Mouse (Mus musculus) forebrain, embryonic 16.5 days (tissue): ENCODE data around the gene Mpv17l2. TPM values are rescaled to one million over a fixed set of nuclear protein-coding genes. Genes with fewer than 3 reads are reported as not detected.
A peak's percentile ranks its signal among the peaks of the same experiment; 100 is the strongest.

Experiments used
- ATAC-seq: fragments of 200-750 bp; cut with Nextera tagmentation; 2 replicates; pipeline ENCODE4 v1.8.0; 2017; ENCODE audit warnings: mild to moderate bottlenecking, moderate library complexity
- H3K27ac ChIP-seq: fragments of 300-500 bp; sonication (generic); 2 replicates; pipeline ENCODE4 v1.5.1; 2014; ENCODE audit warnings: low read length, control low read depth
- H3K27me3 ChIP-seq: fragments of 300-500 bp; sonication (generic); replicated peaks from 2 replicates; pipeline ENCODE4 v1.6.1; 2014; ENCODE audit warnings: low read length; ENCODE audit not compliant: control insufficient read depth, insufficient read depth
- H3K36me3 ChIP-seq: fragments of 300-500 bp; sonication (generic); 2 replicates; pipeline ENCODE4 v1.6.1; 2014; ENCODE audit not compliant: control insufficient read depth, insufficient read depth
- H3K4me1 ChIP-seq: fragments of 300-500 bp; sonication (generic); replicated peaks from 2 replicates; pipeline ENCODE4 v1.6.1; 2014; ENCODE audit warnings: low read length; ENCODE audit not compliant: control insufficient read depth, insufficient read depth
- H3K4me2 ChIP-seq: fragments of 300-500 bp; sonication (generic); 2 replicates; pipeline ENCODE4 v1.6.1; 2014; ENCODE audit warnings: mild to moderate bottlenecking, low read length, control low read depth
- H3K4me3 ChIP-seq: fragments of 300-500 bp; sonication (generic); replicated peaks from 2 replicates; pipeline ENCODE4 v1.5.1; 2014; ENCODE audit warnings: mild to moderate bottlenecking, low read length, control low read depth
- H3K9ac ChIP-seq: fragments of 300-500 bp; sonication (generic); replicated peaks from 2 replicates; pipeline ENCODE4 v1.6.1; 2014; ENCODE audit warnings: low read depth, low read length, control low read depth
- H3K9me3 ChIP-seq: fragments of 300-500 bp; sonication (generic); 2 replicates; pipeline ENCODE4 v1.6.1; 2016; ENCODE audit warnings: low read length; ENCODE audit not compliant: control insufficient read depth
- WGBS: fragments of 180-500 bp; shearing (Covaris S2); extraction: QIAGEN DNeasy Blood & Tissue Kit; methylation state at CpG from one replicate; pipeline ENCODE4 v1.1.7; 2014; 5-methylcytosine and 5-hydroxymethylcytosine counted together
- polyA plus RNA-seq: library from polyadenylated mRNA; unstranded; fragments of >200 nt; fragmentation: Nextera tagmentation; extraction: Ambion mirVana; gene quantifications from 2 replicates; pipeline ENCODE4 v1.2.1, GENCODE M21; 2015

Gene Mpv17l2
- polyA plus RNA-seq, 1 experiment from 2014 or later = 49.8 TPM

DNA sequence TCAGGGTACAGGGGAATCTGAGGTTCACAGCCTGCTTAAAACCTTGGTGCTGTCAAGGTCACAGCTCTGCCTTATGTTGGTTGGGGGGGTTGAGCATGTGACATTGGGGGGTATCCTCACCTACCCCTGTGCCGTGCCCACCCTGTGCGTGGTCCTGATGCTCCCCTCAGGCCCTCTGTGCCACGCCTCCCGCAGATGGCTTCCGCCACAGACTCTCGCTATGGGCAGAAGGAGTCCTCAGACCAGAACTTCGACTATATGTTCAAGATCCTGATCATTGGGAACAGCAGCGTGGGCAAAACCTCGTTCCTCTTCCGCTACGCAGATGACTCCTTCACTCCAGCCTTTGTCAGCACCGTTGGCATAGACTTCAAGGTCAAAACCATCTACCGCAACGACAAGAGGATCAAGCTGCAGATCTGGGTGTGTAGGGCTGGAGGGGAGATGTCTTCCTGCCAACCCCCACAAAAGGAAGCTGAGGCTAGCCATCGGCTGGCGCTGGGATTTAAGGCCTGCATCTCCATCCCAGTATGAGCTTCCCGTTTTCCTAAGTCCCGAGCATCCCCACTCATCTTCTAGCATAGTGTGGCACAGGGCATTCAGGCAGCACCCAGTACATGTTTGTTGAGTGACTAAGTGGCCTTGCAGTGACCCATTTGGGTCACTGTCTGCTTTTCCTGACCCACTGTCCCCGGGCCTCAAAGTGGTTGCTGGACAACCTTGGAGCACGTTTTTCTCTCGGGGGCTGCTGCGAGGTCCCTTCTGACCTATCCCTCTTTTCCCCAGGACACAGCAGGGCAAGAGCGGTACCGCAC lies 4.9 kb downstream of the Mpv17l2 start:
- ATAC-seq = no peak
- Histone ChIP-seq H3K9me3 (no peaks in the 10 kb centered on the region), H3K9ac (peak overlapping the region; percentile 77), H3K27ac (no peak overlapping the region), H3K4me2 (peak overlapping the region; percentile 76), H3K36me3 (peaks cover 7% of the 10 kb centered on the region; the same call in 1 of the 2 replicates), H3K4me1 (peaks cover 48% of the 10 kb centered on the region), H3K4me3 (peak overlapping the region; percentile 56), H3K27me3 (no peaks in the 10 kb centered on the region)
- WGBS = 85% methylated on average over 24 of the region's 24 CpGs

DNA sequence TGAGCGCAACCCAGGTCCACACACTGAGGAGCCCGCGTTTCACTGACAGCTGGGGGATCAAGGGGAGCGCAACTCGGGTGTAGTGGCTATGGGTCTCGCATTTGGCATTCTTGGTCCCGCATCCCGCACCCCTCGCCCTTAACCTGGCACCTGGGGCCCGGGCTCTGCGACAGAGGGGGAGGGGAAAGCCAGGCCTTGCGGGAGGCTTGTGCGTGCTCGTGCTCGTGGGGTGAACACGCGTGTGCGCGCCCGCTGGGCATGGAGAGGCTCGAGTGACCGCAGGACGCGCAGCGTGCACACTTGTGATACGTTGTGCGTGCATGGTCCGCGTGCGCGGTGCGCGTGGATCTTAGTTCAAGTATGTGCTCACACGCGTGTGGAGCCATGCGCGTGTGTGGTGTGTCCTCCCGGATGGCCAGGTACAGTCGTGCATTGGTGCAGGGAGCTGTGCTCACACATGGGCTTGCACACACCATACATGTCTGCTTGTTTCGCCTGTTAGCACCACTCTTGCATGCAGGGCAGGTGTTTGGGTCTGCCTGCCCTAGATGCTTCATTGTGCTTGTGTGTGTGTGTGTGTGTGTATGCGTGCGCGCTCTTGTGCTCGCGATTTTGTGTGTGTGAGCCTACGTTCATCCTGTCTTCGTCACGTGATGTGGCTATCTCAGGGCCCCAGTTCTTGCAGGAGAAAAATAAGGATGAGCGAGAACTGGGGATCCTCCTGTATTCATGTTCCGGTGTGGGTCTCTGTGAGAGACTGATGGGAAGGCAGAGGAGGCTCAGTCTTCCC lies 5.7 kb downstream of the Mpv17l2 start:
- peak overlapping the region; percentile 77 for H3K9ac ChIP-seq
- peaks cover 7% of the 10 kb centered on the region; the same call in 1 of the 2 replicates for H3K36me3 ChIP-seq
- peak overlapping the region; percentile 71 for H3K27ac ChIP-seq
- peak overlapping the region; percentile 76 for H3K4me2 ChIP-seq
- H3K4me1 ChIP-seq = peaks cover 45% of the 10 kb centered on the region
- H3K4me3 ChIP-seq = peak overlapping the region; percentile 56
- WGBS = 10% methylated on average over 50 of the region's 50 CpGs
- no peaks in the 10 kb centered on the region for H3K9me3 ChIP-seq
- no peaks in the 10 kb centered on the region for H3K27me3 ChIP-seq
- peak; percentile 39 for ATAC-seq

DNA sequence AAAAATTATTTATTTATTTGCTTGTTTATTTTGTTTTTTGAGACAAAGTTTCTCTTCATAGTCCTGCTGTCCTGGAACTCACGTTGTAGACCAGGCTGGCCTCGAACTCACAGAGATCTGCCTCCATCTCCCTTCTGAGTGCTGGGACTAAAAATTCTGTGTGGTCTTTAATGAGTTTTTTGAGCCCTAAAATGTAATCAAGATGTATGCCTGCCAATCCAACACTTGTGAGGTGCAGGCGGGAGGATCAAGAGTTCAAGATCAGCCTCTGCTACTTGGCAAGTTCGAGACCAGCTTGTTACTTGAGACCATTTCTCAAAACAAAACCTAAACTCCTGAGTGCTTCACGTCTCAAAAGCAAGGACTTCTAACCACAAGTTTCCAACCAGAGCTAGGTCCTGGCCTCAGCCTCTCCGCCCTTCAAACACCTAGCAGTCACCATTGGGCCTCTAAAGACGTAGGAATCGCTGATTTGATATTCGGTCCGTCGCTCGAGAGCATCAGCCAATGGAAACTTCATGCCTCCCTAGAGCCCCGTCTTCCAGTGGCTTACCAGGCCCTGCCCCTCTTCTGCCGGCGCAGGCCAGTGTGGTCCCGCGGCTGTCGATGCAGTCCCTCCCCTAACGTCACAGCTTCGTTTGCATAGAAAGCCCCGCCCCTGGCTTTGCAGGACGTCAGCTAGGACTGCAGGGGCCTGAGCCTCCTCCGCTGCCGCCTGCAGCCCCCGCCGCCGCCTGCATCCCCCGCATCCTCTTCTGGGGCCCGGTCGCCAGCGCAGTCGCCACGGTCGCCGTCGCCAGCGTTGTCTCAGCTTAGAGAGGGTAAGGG lies 6.5 kb downstream of the Mpv17l2 start, which contains the start of gene Rab3a:
Rab3a (plus strand) TSS at position 637 of the 828 bp plus-strand sequence.
- Histone ChIP-seq H3K27ac (peak within 1 kb of the TSS; percentile 71), H3K27me3 (no peaks in the 10 kb centered on the region), H3K4me2 (peak within 1 kb of the TSS; percentile 76), H3K9ac (peak within 1 kb of the TSS; percentile 77), H3K9me3 (no peaks in the 10 kb centered on the region), H3K36me3 (peaks cover 7% of the 10 kb centered on the region; the same call in 1 of the 2 replicates), H3K4me3 (peak within 1 kb of the TSS; percentile 56), H3K4me1 (peaks cover 37% of the 10 kb centered on the region)
- 8% methylated on average over 37 of the region's 37 CpGs for WGBS
- ATAC-seq = peak; percentile 98

- Histone ChIP-seq H3K4me1 (peaks cover 26% of the 10 kb centered on the region), H3K27me3 (peaks cover under 1% of the 10 kb centered on the region; the same call in 1 of the 2 replicates), H3K4me2 (no peak overlapping the region), H3K27ac (0 out of 2 replicates have a peak overlapping the region, but pooled peaks have one; percentile 5), H3K9me3 (no peaks in the 10 kb centered on the region), H3K36me3 (peaks cover 4% of the 10 kb centered on the region; the same call in 1 of the 2 replicates), H3K9ac (no peak overlapping the region), H3K4me3 (no peak overlapping the region)
- no peak for ATAC-seq
- 41% methylated on average over 21 of the region's 21 CpGs for WGBS
These were observed 7.6 kb downstream of the Mpv17l2 start for GRCm38 (mm10) chr8:70753151-70753550.

- Histone ChIP-seq H3K27ac (no peak overlapping the region), H3K27me3 (peaks cover 4% of the 10 kb centered on the region; the same call in 1 of the 2 replicates), H3K4me3 (no peak overlapping the region), H3K36me3 (peaks cover 4% of the 10 kb centered on the region; the same call in 1 of the 2 replicates), H3K9me3 (no peaks in the 10 kb centered on the region), H3K4me2 (no peak overlapping the region), H3K9ac (no peak overlapping the region), H3K4me1 (peaks cover 16% of the 10 kb centered on the region)
- no peak for ATAC-seq
- 40% methylated on average over 11 of the region's 11 CpGs for WGBS
These were observed 8.6 kb downstream of the Mpv17l2 start for GRCm38 (mm10) chr8:70752000-70752764.

DNA sequence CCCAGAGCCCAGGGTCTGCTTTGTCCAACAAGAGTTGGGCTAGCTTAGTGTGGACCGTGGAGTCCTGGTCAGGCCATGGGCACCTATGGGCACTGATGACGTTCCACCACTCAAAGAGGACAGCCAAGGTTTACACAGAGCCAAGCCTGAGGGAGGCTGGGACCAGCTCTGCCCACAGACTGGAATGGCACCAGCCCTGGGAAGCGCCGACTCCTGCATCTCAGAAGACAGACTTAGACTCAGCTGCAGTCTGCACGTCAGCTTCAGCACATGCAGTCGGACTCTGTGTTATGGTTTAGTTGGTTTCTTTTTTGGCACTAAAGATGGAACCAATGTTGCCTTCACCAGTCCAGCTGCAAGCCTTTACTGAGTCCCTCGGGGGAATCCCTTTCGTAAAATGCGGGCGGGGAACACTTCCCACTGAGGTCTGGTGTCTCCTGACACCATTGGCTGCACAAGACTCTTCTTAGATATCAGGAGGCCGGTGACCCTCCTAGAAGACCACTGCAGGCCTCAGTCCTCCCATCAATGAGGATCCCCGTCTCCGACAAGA lies 10.5 kb downstream of the Mpv17l2 start:
- Histone ChIP-seq H3K4me1 (peaks cover 4% of the 10 kb centered on the region), H3K27me3 (peaks cover 9% of the 10 kb centered on the region), H3K9me3 (no peaks in the 10 kb centered on the region), H3K27ac (no peak overlapping the region), H3K4me3 (no peak overlapping the region), H3K4me2 (no peak overlapping the region), H3K9ac (no peak overlapping the region), H3K36me3 (no peaks in the 10 kb centered on the region)
- WGBS = 85% methylated on average over 13 of the region's 13 CpGs
- ATAC-seq = no peak

DNA sequence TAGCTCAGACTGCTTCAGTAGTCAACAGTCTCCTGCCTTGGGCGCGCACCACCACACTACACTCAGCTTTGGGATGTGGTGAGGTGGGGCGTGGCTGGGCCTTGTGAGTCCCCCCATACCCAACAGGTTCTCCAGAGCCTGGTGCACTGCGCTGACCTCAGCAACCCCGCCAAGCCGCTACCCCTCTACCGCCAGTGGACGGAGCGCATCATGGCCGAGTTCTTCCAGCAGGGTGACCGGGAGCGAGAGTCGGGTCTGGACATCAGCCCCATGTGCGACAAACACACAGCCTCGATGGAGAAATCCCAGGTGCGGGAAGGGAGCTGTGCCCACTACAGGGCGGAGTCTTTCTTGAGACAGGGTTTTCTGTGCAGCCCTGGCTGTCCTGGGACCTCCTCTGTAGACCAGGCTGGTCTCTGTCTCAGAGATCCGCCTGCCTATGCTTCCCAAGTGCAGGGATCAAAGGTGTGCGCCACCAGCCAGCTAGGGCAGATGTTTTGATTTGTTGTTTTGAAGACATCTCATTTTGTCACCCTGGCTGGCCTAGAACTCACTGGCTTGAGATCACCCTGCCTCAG lies 11.6 kb downstream of the Mpv17l2 start:
- H3K4me3 ChIP-seq = no peak overlapping the region
- H3K9me3 ChIP-seq = no peaks in the 10 kb centered on the region; the same call in 1 of the 2 replicates
- peaks cover 18% of the 10 kb centered on the region for H3K27me3 ChIP-seq
- no peak overlapping the region for H3K9ac ChIP-seq
- 86% methylated on average over 19 of the region's 19 CpGs for WGBS
- peaks cover 4% of the 10 kb centered on the region for H3K4me1 ChIP-seq
- H3K36me3 ChIP-seq = no peaks in the 10 kb centered on the region
- no peak overlapping the region for H3K27ac ChIP-seq
- no peak for ATAC-seq
- no peak overlapping the region for H3K4me2 ChIP-seq
